ENCODE assay signal across 8 mouse cellular contexts in genomic region chr8:107056076-107056972, GRCm38 (mm10). TPM values are rescaled to one million over a fixed set of nuclear protein-coding genes. Genes with fewer than 3 reads are reported as not detected.
DNase-seq lines count a peak whose midpoint lies in the region; ATAC-seq lines count a peak whose summit lies in the region.

Cog8 (minus strand) TSS chr8:107056689.
Nip7 (plus strand) TSS chr8:107056877.

- peaks cover 67% of the 10 kb centered on the region for H3K79me2 ChIP-seq in macrophage (ENCODE audit: inconsistent target)

- H3K4me1 ChIP-seq in hindbrain, embryonic 16.5 days (ENCODE audit: control insufficient read depth, insufficient read depth, low read depth, low read length), result peaks cover 15% of the 10 kb centered on the region

- peak; percentile 98 for DNase-seq in WW6 (ENCODE audit: low read depth, low spot score)
- DNase-seq in cerebellum, postnatal 4 days (ENCODE audit: low spot score in 2 of 2), result peak; percentile 81 to 93
- DNase-seq in gastrocnemius, adult 18-20 months (ENCODE audit: low spot score), result peak; percentile 97
- peak; percentile 96 to 98 for DNase-seq in left cerebral cortex, adult 18-20 months (ENCODE audit: low spot score in 2 of 2)
- peak; percentile 98 for DNase-seq in right cerebral cortex, adult 18-20 months
- peak; percentile 74 for DNase-seq in urinary bladder, postnatal 10 days (ENCODE audit: low spot score)

- ATAC-seq in hindbrain, embryonic 16.5 days, result peak; percentile 97

- peak within 1 kb of the TSS; percentile 89 for H3K9ac ChIP-seq in hindbrain, embryonic 16.5 days (ENCODE audit: low read depth, low read length)

- H3K27me3 ChIP-seq in hindbrain, embryonic 16.5 days (replicated peaks; ENCODE audit: control insufficient read depth, insufficient read depth, low read length), result no peaks in the 10 kb centered on the region

- peak within 1 kb of the TSS; percentile 98 for H3K4me3 ChIP-seq in hindbrain, embryonic 16.5 days (ENCODE audit: low read length)
- H3K4me3 ChIP-seq in macrophage (ENCODE audit: inconsistent target), result peak within 1 kb of the TSS; percentile 92

- no peaks in the 10 kb centered on the region for H3K9me3 ChIP-seq in hindbrain, embryonic 16.5 days (ENCODE audit: control insufficient read depth, low read length)

- H3K27ac ChIP-seq in hindbrain, embryonic 16.5 days (ENCODE audit: low read depth, low read length), result peak within 1 kb of the TSS; percentile 88
- H3K27ac ChIP-seq in macrophage, result peak within 1 kb of the TSS; percentile 36

- H3K36me3 ChIP-seq in hindbrain, embryonic 16.5 days (ENCODE audit: control insufficient read depth, insufficient read depth, low read length), result peaks cover 26% of the 10 kb centered on the region
- peaks cover 27% of the 10 kb centered on the region for H3K36me3 ChIP-seq in macrophage (ENCODE audit: inconsistent target)

- peak within 1 kb of the TSS; percentile 83 for H3K4me2 ChIP-seq in hindbrain, embryonic 16.5 days (ENCODE audit: low read length)

- WGBS in hindbrain, embryonic 16.5 days, result under 1% methylated on average over 87 of the region's 88 CpGs
- WGBS in macrophage (ENCODE audit: missing documents), result 1% methylated on average over 83 of the region's 88 CpGs

RNA-seq across cellular contexts. Expression of gene Cog8, which starts in this region (rescaled TPM):
- 10 to 100 TPM; 18.0 to 18.2 TPM for total RNA-seq in gastrocnemius, adult 18-20 months (2021)
- polyA plus RNA-seq in hindbrain, embryonic 16.5 days (2015; fragmentation: Nextera tagmentation; extraction: Ambion mirVana), result 39.2 and 42.3 TPM in 2 replicates
- 10 to 100 TPM; 25.6 to 27.8 TPM for total RNA-seq in left cerebral cortex, adult 18-20 months (2021)
- total RNA-seq in macrophage (2018; cell fraction: chromatin; rRNA removed), result 10 to 100 TPM in 22 of 26 experiments, 1 to 10 TPM in 4; 5.5 to 32.1 (median 16.3) TPM
- 10 to 100 TPM; 10.7 to 25.2 (median 21.5) TPM for total RNA-seq in macrophage (2018; cell fraction: cytosol; rRNA removed)
- total RNA-seq in macrophage (2018; cell fraction: nucleus; rRNA removed), result 10 to 100 TPM in 25 of 26 experiments, 1 to 10 TPM in 1; 9.6 to 38.0 (median 19.5) TPM
- 19.3 to 23.9 TPM (median 20.0 TPM) in 3 replicates for polyA plus RNA-seq in macrophage (2018)

RNA-seq across cellular contexts. Expression of gene Nip7, which starts in this region (rescaled TPM):
- total RNA-seq in gastrocnemius, adult 18-20 months (2021), result 10 to 100 TPM; 16.5 to 18.0 TPM
- polyA plus RNA-seq in hindbrain, embryonic 16.5 days (2015; fragmentation: Nextera tagmentation; extraction: Ambion mirVana), result 61.2 and 66.2 TPM in 2 replicates
- 10 to 100 TPM; 43.2 to 44.9 TPM for total RNA-seq in left cerebral cortex, adult 18-20 months (2021)
- total RNA-seq in macrophage (2018; cell fraction: chromatin; rRNA removed), result 10 to 100 TPM in 21 of 26 experiments, 1 to 10 TPM in 5; 3.4 to 28.9 (median 14.3) TPM
- total RNA-seq in macrophage (2018; cell fraction: cytosol; rRNA removed), result 10 to 100 TPM; 13.6 to 25.8 (median 18.4) TPM
- 10 to 100 TPM in 21 of 26 experiments, 1 to 10 TPM in 5; 4.0 to 25.9 (median 13.9) TPM for total RNA-seq in macrophage (2018; cell fraction: nucleus; rRNA removed)
- polyA plus RNA-seq in macrophage (2018), result 17.4 to 38.4 TPM (median 26.7 TPM) in 3 replicates

Comparison
In these comparisons a context has a peak if more than half of its experiments do, and no peak if none do; other contexts are left out.
1. Peak in every context shown above with its lines: DNase-seq, ATAC-seq, H3K4me3 ChIP-seq and H3K27ac ChIP-seq.